Mouse (Mus musculus) thymus, postnatal 25 days (tissue): ENCODE data around the gene Eno3.

Experiments used
- DNase-seq: peaks from one replicate; pipeline ENCODE4 v3.0.0; 2022

Eno3 gene

GRCm38 (mm10) chr11:70686901-70687566 lies 30.0 kb downstream of the Eno3 start:
- DNase-seq: no peak

GRCm38 (mm10) chr11:70687601-70688199 lies 30.7 kb downstream of the Eno3 start, which contains the start of gene Camta2:
Gene Camta2, minus strand, starts transcription at chr11:70688105.
- DNase-seq: peak; percentile 91

- no peak for DNase-seq
Observed at GRCm38 (mm10) chr11:70688372-70688771, 31.4 kb downstream of the Eno3 start.

- no peak for DNase-seq
Observed at GRCm38 (mm10) chr11:70689578-70689977, 32.6 kb downstream of the Eno3 start.

GRCm38 (mm10) chr11:70693504-70693903 lies 36.5 kb downstream of the Eno3 start:
- no peak for DNase-seq

GRCm38 (mm10) chr11:70697376-70697775 lies 40.4 kb downstream of the Eno3 start:
- DNase-seq: no peak

GRCm38 (mm10) chr11:70699051-70699450 lies 42.0 kb downstream of the Eno3 start:
- no peak for DNase-seq

- DNase-seq: peak; percentile 98
Observed at GRCm38 (mm10) chr11:70699722-70700556, 42.9 kb downstream of the Eno3 start, which contains the start of the genes Inca1 and Kif1c. Gene Inca1, minus strand, starts transcription at chr11:70700155. Gene Kif1c, plus strand, starts transcription at chr11:70700548.

GRCm38 (mm10) chr11:70700613-70701012 lies 43.6 kb downstream of the Eno3 start:
- DNase-seq: peak; percentile 58

GRCm38 (mm10) chr11:70701221-70701955 lies 44.4 kb downstream of the Eno3 start:
- peak; percentile 18 for DNase-seq

- DNase-seq: no peak
Observed at GRCm38 (mm10) chr11:70701984-70702733, 45.2 kb downstream of the Eno3 start.

GRCm38 (mm10) chr11:70702781-70703180 lies 45.8 kb downstream of the Eno3 start:
- no peak for DNase-seq

GRCm38 (mm10) chr11:70706127-70706526 lies 49.1 kb downstream of the Eno3 start:
- no peak for DNase-seq

GRCm38 (mm10) chr11:70711026-70711425 lies 54.0 kb downstream of the Eno3 start:
- no peak for DNase-seq
